Mouse (Mus musculus): ENCODE results near the gene Rbpj. TPM values are rescaled to one million over a fixed set of nuclear protein-coding genes. Genes with fewer than 3 reads are reported as not detected.

Gene Rbpj
- polyA plus RNA-seq, 1 experiment from 2014 or later: 65.5 TPM

DNA sequence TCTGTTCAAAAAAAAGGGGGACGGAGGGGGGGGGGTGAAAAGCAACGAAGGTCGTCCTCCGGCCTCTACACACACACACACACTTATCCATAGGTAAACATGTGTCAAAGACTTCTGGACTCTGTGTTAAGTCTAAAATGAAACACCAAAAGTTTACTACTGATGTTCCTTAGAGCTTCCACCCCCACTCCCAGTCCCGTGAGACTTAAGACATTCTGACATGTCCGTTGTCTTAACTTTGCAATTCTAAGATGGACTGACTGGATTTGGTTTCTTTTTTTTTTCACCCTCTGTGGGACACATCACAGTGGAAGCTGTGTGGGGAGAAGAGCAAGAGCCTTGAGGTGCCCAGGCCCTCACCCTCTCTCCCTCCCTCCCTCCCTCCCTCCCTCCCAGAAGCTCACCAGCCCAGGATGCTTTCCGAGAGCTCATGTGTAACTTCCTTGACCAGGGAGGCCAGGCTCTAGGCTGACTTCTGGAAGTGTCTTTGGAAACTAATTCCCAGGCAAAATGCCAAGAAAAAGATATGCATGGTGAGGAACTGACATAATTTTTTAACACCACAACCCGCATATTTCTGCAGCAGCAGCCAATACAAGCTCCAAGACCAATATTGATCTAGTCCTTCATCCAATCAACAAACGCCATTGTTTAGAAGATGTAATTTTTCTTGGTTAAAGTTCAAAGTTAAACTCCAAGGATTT is 31.0 kb downstream of the Rbpj start:
- no peaks in the 10 kb centered on the region for H3K9me3 ChIP-seq
- no peak overlapping the region for H3K27ac ChIP-seq (replicated peaks)
- no peaks in the 10 kb centered on the region for H3K36me3 ChIP-seq
- WGBS: 87% methylated on average over 9 of the region's 9 CpGs
- peaks cover 6% of the 10 kb centered on the region; the same call in 1 of the 2 replicates for H3K4me1 ChIP-seq
- ATAC-seq (ENCODE audit: low FRiP score, low read depth): no peak
- H3K27me3 ChIP-seq: no peaks in the 10 kb centered on the region
- no peak overlapping the region for H3K4me3 ChIP-seq
- H3K9ac ChIP-seq (replicated peaks): no peak overlapping the region
- H3K4me2 ChIP-seq (replicated peaks): no peak overlapping the region

DNA sequence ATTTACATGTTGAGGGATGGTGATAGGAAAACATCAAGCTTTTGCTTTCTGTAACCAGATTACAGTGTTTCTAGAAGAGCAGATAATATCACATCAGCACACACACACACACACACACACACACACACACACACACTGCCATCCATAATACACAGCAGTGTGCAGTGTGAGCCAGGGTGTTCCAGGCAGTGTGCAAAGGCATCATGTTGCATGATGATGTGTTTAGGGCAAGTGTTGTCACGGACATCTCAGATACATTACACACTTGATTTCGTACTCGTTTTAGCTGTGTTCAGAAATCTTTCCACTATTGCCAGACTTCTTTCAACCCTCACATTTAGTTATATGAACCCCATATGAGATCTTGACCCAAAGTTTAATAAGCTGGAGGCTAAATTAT is 33.6 kb downstream of the Rbpj start:
- WGBS: 91% methylated on average over 3 of the region's 3 CpGs
- no peaks in the 10 kb centered on the region for H3K9me3 ChIP-seq

DNA sequence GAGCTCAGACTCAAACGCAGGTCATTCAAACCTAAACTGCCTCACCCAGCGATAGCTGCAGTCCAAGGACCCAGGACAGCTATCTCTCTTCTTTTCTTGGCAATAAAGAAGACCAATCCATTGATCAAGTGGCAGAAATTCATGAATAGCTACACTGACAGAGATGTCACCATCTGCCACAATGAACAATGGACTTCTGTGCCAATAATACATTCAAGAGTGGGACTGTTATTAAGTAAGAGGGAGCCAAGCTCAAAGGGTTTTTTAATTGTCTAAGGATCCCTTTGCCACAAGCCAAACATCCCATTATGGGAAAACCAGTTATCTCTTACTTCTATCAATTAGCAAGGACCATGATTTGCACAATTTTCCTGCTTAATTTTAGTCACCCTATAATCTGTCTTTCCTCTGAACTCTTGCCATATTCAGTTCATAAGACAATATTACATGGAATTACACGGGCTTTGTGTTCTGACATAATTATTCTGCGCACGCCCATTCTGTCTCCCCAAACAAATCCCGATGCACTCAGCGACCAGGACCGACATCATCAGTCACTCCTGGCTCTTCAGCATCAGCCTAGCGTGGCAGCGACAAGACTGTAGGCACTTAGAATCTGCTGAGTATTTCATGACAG is 34.7 kb downstream of the Rbpj start:
- Histone ChIP-seq H3K4me1 (peaks cover 6% of the 10 kb centered on the region; the same call in 1 of the 2 replicates), H3K36me3 (no peaks in the 10 kb centered on the region), H3K27ac (replicated peaks) (no peak overlapping the region), H3K4me2 (replicated peaks) (no peak overlapping the region), H3K9me3 (no peaks in the 10 kb centered on the region), H3K27me3 (no peaks in the 10 kb centered on the region), H3K9ac (replicated peaks) (no peak overlapping the region), H3K4me3 (no peak overlapping the region)
- 64% methylated on average over 10 of the region's 10 CpGs for WGBS
- no peak for ATAC-seq (ENCODE audit: low FRiP score, low read depth)

More for the DNA sequence above, 33.6 kb downstream of the Rbpj start:
- no peak overlapping the region for H3K4me3 ChIP-seq
- H3K9ac ChIP-seq (replicated peaks): no peak overlapping the region
- no peak overlapping the region for H3K27ac ChIP-seq (replicated peaks)
- H3K27me3 ChIP-seq: no peaks in the 10 kb centered on the region
- H3K4me1 ChIP-seq: peaks cover 6% of the 10 kb centered on the region; the same call in 1 of the 2 replicates
- no peak for ATAC-seq (ENCODE audit: low FRiP score, low read depth)
- H3K4me2 ChIP-seq (replicated peaks): no peak overlapping the region
- no peaks in the 10 kb centered on the region for H3K36me3 ChIP-seq

DNA sequence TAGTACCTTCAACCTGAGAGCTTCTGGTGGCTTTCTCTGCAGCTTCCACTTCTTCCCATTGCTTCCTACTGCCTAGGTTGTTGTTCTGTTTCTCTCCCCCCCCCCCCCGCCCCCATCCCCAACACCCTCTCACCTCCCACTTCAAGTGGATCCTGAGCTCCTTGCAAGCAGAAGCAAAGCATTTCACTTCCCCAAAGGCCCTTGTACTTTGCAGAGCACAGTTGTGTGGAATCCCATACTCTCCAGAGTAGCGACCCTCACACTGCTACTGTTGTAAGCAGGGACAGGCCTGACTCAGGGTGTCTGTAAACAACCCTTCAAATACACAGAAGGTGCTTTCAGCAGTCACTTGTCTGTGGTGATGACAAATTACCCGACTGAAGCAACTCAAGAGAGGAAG is 37.3 kb downstream of the Rbpj start:
- Histone ChIP-seq H3K4me3 (no peak overlapping the region), H3K27ac (replicated peaks) (no peak overlapping the region)
- 90% methylated on average over 2 of the region's 3 CpGs for WGBS

DNA sequence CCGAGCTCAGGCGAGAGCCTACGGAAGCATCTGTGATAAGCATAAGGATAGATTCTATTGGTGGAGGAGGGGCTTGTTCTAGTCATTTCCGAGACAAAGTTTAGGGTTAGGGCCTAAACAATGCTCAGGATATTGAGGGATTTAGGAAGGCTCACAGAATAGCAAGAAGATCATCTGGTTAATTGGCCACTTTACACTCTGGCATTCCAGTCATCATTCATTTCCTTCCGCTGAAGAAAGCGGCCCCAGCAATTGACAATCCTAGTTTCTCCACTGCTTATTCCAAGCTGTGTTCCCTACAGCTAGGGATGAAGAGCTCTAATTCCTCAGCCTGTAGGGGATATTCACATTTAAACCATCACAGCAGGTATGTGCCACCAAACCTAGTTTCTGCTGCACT is 39.8 kb downstream of the Rbpj start:
- Histone ChIP-seq H3K27me3 (no peaks in the 10 kb centered on the region), H3K9me3 (no peaks in the 10 kb centered on the region), H3K4me1 (0 out of 2 replicates have a peak, but pooled peaks cover 2% of the 10 kb centered on the region), H3K36me3 (no peaks in the 10 kb centered on the region), H3K4me3 (no peak overlapping the region), H3K27ac (replicated peaks) (no peak overlapping the region), H3K4me2 (replicated peaks) (no peak overlapping the region), H3K9ac (replicated peaks) (no peak overlapping the region)
- no peak for ATAC-seq (ENCODE audit: low FRiP score, low read depth)
- 77% methylated on average over 6 of the region's 6 CpGs for whole genome bisulfite sequencing

More for the DNA sequence above, 37.3 kb downstream of the Rbpj start:
- no peaks in the 10 kb centered on the region for H3K9me3 ChIP-seq
- H3K9ac ChIP-seq (replicated peaks): no peak overlapping the region
- no peaks in the 10 kb centered on the region for H3K27me3 ChIP-seq
- ATAC-seq (ENCODE audit: low FRiP score, low read depth): no peak
- H3K36me3 ChIP-seq: no peaks in the 10 kb centered on the region
- peaks cover 6% of the 10 kb centered on the region; the same call in 1 of the 2 replicates for H3K4me1 ChIP-seq
- H3K4me2 ChIP-seq (replicated peaks): no peak overlapping the region

DNA sequence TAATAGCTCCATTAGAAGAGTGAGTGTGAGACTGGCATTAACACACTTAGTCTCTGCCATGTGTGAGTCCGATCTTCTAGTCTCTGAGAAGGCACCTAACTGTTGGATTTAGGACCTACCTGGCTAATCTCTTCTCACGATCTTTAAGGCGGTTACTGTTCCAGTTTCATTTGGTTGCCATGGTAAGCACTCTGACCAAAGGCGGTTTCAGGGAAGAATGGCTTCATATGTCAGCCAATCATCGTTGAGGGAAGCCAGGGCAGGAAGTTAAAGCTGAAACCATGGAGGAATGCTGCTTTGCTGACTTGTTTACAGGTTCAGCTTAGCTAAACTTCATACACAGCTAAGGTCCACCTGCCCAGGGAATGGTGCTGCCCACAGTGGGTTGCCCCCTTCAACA is 41.4 kb downstream of the Rbpj start:
- WGBS: 81% methylated on average over 5 of the region's 5 CpGs
- Histone ChIP-seq H3K9ac (replicated peaks) (no peak overlapping the region), H3K4me3 (no peak overlapping the region), H3K36me3 (no peaks in the 10 kb centered on the region), H3K27me3 (no peaks in the 10 kb centered on the region), H3K9me3 (no peaks in the 10 kb centered on the region), H3K4me2 (replicated peaks) (no peak overlapping the region), H3K27ac (replicated peaks) (no peak overlapping the region), H3K4me1 (no peaks in the 10 kb centered on the region)
- no peak for ATAC-seq (ENCODE audit: low FRiP score, low read depth)

DNA sequence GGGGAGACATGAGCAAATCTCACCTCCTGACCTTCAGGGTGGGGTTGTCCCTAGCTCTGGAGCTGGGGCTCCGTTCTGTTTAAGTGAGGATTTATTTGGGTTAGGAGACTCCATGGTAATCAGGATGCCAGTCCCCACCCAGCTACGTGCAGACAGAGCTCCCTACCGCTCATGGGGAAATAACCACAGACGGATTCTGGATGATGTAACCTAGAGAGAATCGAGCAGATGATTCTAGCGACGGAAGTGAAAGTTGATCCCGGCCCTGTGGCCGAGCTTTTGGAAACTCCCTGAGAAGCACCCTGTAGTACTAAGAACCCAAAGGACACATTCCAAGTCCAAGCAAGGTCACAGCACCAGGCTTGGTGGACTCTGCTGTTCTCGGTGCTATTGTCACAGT is 43.5 kb downstream of the Rbpj start:
- WGBS: 76% methylated on average over 10 of the region's 10 CpGs
- no peak for ATAC-seq (ENCODE audit: low FRiP score, low read depth)
- no peaks in the 10 kb centered on the region for H3K4me1 ChIP-seq
- H3K9me3 ChIP-seq: no peaks in the 10 kb centered on the region
- H3K4me2 ChIP-seq (replicated peaks): no peak overlapping the region
- no peaks in the 10 kb centered on the region for H3K27me3 ChIP-seq
- no peak overlapping the region for H3K27ac ChIP-seq (replicated peaks)
- H3K4me3 ChIP-seq: no peak overlapping the region
- no peak overlapping the region for H3K9ac ChIP-seq (replicated peaks)
- no peaks in the 10 kb centered on the region for H3K36me3 ChIP-seq

DNA sequence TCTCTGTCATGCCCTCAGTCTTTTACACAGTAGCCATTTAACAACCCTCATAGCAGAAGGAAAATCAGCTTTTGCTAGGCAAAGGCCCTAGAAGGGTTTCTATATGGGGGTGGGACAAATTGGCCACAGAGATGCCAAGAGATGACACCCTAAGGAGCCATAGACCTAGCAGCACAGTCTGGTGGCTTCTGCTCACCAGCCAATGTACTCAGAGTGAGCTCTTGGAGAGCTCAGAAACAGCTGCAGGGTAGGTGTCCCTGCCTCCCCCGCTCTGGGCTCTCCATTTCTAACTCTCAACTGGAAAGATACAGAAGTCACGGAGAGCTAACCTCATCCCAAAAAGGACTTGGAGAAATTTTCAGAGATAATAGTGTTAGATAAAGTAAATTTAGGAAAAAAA is 44.0 kb downstream of the Rbpj start:
- no peak overlapping the region for H3K27ac ChIP-seq (replicated peaks)
- no peak overlapping the region for H3K4me3 ChIP-seq
- H3K27me3 ChIP-seq: no peaks in the 10 kb centered on the region
- 94% methylated on average over 2 of the region's 2 CpGs for WGBS
- H3K4me1 ChIP-seq: no peaks in the 10 kb centered on the region
- no peak for ATAC-seq (ENCODE audit: low FRiP score, low read depth)
- H3K9me3 ChIP-seq: no peaks in the 10 kb centered on the region
- H3K4me2 ChIP-seq (replicated peaks): no peak overlapping the region
- no peak overlapping the region for H3K9ac ChIP-seq (replicated peaks)
- no peaks in the 10 kb centered on the region for H3K36me3 ChIP-seq

DNA sequence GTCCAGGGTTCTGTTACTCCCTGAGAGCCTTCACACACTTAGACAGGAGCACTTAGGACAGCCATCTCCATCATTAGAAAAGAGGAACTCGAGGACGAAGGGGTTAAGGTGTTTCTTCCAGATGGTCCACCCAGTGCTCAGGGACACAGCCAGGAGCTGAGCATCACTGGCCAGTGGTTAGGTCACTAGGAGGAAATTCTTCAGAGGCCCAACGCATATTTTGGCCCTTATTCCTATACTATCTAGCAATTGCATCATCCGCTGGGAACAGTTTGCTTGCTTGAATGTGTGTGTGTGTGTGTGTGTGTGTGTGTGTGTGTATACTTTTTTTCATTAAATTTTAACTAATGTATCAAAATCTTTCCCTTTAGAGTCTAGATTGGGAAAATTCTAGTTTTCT is 45.5 kb downstream of the Rbpj start:
- Histone ChIP-seq H3K9ac (replicated peaks) (no peak overlapping the region), H3K36me3 (no peaks in the 10 kb centered on the region)
- whole genome bisulfite sequencing: 93% methylated on average over 4 of the region's 4 CpGs

DNA sequence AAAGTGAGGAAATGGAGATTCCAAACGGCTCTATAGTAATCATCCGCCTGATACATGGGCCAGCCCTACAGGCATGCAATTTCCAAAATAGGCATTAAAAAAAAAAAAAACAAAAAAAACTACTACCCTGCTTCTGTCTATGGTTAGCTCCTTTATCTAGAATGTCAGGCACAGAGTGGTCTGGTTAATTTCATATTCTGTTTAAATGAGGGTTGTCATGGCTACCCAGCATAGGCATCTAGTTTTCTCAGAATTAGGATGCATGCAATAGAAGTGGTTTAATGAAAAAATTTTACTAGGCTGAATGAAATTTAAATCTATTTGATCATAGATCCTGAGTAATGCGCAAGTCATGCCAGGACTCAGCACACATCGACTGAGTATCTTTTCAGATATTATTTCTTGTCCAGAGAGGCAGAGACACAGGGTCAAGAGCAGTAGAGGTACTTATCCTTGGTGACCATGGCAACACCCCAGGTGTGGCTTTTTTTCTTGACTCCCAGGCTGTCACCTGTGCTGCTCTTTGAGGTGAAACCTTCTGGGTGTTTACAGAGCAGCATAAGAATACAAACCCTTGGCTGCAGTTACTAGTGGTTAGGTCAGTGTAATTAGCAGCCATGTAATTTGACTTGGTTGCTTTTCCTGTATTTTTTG is 49.1 kb downstream of the Rbpj start:
- Histone ChIP-seq H3K9ac (replicated peaks) (no peak overlapping the region), H3K27ac (replicated peaks) (no peak overlapping the region), H3K9me3 (no peaks in the 10 kb centered on the region), H3K27me3 (no peaks in the 10 kb centered on the region), H3K4me2 (replicated peaks) (no peak overlapping the region), H3K4me1 (0 out of 2 replicates have a peak, but pooled peaks cover 5% of the 10 kb centered on the region), H3K36me3 (no peaks in the 10 kb centered on the region), H3K4me3 (no peak overlapping the region)
- ATAC-seq (ENCODE audit: low FRiP score, low read depth): no peak
- WGBS: 83% methylated on average over 4 of the region's 4 CpGs

More for the DNA sequence above, 45.5 kb downstream of the Rbpj start:
- Histone ChIP-seq H3K9me3 (no peaks in the 10 kb centered on the region), H3K4me3 (no peak overlapping the region), H3K27ac (replicated peaks) (no peak overlapping the region), H3K4me2 (replicated peaks) (no peak overlapping the region), H3K27me3 (no peaks in the 10 kb centered on the region), H3K4me1 (no peaks in the 10 kb centered on the region)
- ATAC-seq (ENCODE audit: low FRiP score, low read depth): no peak

DNA sequence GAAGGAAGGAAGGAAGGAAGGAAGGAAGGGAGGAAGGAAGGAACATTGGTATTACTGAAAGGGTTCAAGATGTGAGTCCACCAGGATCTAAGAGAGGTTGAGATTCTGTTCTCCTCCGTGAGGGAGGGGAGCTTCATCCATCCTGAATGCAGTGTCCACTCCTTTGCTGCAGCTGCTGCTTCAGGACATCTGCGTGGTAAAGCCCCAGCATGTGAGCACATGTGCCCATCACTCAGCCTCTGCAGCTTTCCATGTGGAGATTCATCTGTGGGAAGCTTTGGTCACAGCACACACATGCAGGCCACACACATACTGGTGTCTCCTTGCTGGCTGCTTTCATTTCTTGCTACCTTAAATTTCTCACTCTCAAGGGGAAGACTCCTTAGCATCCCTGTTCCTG is 50.5 kb downstream of the Rbpj start:
- H3K36me3 ChIP-seq: no peaks in the 10 kb centered on the region
- no peak overlapping the region for H3K4me3 ChIP-seq
- 95% methylated on average over 2 of the region's 2 CpGs for WGBS
- H3K4me2 ChIP-seq (replicated peaks): no peak overlapping the region
- H3K4me1 ChIP-seq: 0 out of 2 replicates have a peak, but pooled peaks cover 5% of the 10 kb centered on the region
- H3K27ac ChIP-seq (replicated peaks): no peak overlapping the region
- H3K9ac ChIP-seq (replicated peaks): no peak overlapping the region
- ATAC-seq (ENCODE audit: low FRiP score, low read depth): no peak
- H3K27me3 ChIP-seq: no peaks in the 10 kb centered on the region
- no peaks in the 10 kb centered on the region for H3K9me3 ChIP-seq

DNA sequence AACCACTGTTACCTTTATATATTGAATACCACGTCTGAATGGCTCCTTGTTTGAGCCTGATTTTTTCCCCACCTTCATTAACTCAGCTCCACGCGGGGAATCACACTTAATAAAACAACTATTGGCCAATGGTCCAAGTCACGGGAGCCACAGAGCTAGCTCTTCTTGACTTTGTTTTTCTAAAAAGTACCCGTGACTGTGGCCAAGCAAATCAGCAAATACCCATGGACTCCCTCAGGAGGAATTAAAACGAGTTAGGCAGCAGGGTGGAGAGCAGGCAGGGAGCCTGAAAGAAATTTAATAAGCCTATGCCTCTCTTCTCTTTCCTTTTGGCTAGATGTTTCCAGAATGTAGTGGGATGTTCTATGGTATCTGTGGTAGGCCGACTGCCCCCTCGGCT is 51.9 kb downstream of the Rbpj start:
- WGBS: 77% methylated on average over 8 of the region's 8 CpGs
- Histone ChIP-seq H3K36me3 (no peaks in the 10 kb centered on the region), H3K4me3 (no peak overlapping the region), H3K4me1 (peaks cover 6% of the 10 kb centered on the region; the same call in 1 of the 2 replicates), H3K9ac (replicated peaks) (no peak overlapping the region), H3K4me2 (replicated peaks) (no peak overlapping the region), H3K27ac (replicated peaks) (no peak overlapping the region), H3K27me3 (no peaks in the 10 kb centered on the region), H3K9me3 (no peaks in the 10 kb centered on the region)
- ATAC-seq (ENCODE audit: low FRiP score, low read depth): no peak

All from midbrain, embryonic 12.5 days (tissue).